Mouse (Mus musculus): ENCODE results near the gene Lrp1. TPM values are rescaled to one million over a fixed set of nuclear protein-coding genes. Genes with fewer than 3 reads are reported as not detected.

Lrp1 gene
- total and polyA plus RNA-seq, 3 experiments = 0.39 to 0.42 TPM; not detected in 1

GRCm38 (mm10) chr10:127654970-127655579 lies 34.1 kb upstream of the Lrp1 start:
- H3K36me3 ChIP-seq (ENCODE audit: control insufficient read depth in 1 of 2, insufficient read depth in 2 of 2, low read length in 2 of 2) = peaks cover 0 to 13% of the 10 kb centered on the region in 2 experiments; a peak in 2 of 4 replicates
- no peaks in the 10 kb centered on the region for H3K9me3 ChIP-seq (replicated peaks; ENCODE audit: insufficient read depth, low read length)
- H3K4me3 ChIP-seq (ENCODE audit: control insufficient read depth in 1 of 2, insufficient read depth in 1 of 2, low read depth in 2 of 2, low read length in 2 of 2) = no peak overlapping the region
- 0 out of 4 replicates have a peak, but pooled peaks cover 0 to 4% of the 10 kb centered on the region in 2 experiments for H3K4me1 ChIP-seq (ENCODE audit: control insufficient read depth in 1 of 2, insufficient read depth in 2 of 2, low read length in 2 of 2)
- no peak overlapping the region for H3K27ac ChIP-seq (ENCODE audit: control insufficient read depth, low read depth, low read length)
- no peak overlapping the region for H3K9ac ChIP-seq (ENCODE audit: control insufficient read depth, low read depth, low read length, poor library complexity, severe bottlenecking)
- no peaks in the 10 kb centered on the region for H3K27me3 ChIP-seq (ENCODE audit: control insufficient read depth in 1 of 2, insufficient read depth in 2 of 2, low read length in 2 of 2)
- TF ChIP-seq POLR2AphosphoS5 (IDR thresholded peaks at IDR 0.05; ENCODE audit: borderline replicate concordance, low read depth, low read length) (no peak), JUND (IDR thresholded peaks at IDR 0.05; ENCODE audit: low read depth, low read length) (no peak), ZC3H11A (IDR thresholded peaks at IDR 0.05; ENCODE audit: low read depth, low read length) (no peak), SIN3A (IDR thresholded peaks at IDR 0.05; ENCODE audit: low read length) (no peak), POLR2AphosphoS2 (IDR thresholded peaks at IDR 0.05; ENCODE audit: low read length) (no peak), ZKSCAN1 (IDR thresholded peaks at IDR 0.05; ENCODE audit: low read depth, low read length) (no peak), POLR2A (IDR thresholded peaks at IDR 0.05; ENCODE audit: control insufficient read depth in 1 of 2, insufficient read depth in 1 of 2, low read depth in 1 of 2, low read length in 2 of 2, poor library complexity in 1 of 2) (no peak), EP300 (IDR thresholded peaks at IDR 0.05; ENCODE audit: low read depth in 1 of 2, low read length in 2 of 2) (no peak), ZMIZ1 (IDR thresholded peaks at IDR 0.05; ENCODE audit: low read depth, low read length) (no peak), GABPA (IDR thresholded peaks at IDR 0.05; ENCODE audit: low read depth, low read length) (no peak), ELF1 (IDR thresholded peaks at IDR 0.05; ENCODE audit: low read depth, low read length) (no peak), TCF12 (IDR thresholded peaks at IDR 0.05; ENCODE audit: low read depth, low read length) (no peak), NELFE (IDR thresholded peaks at IDR 0.05; ENCODE audit: low read depth, low read length) (no peak), RCOR1 (IDR thresholded peaks at IDR 0.05; ENCODE audit: low read depth, low read length) (no peak), MXI1 (IDR thresholded peaks at IDR 0.05; ENCODE audit: low read depth, low read length) (no peak), CHD2 (IDR thresholded peaks at IDR 0.05; ENCODE audit: low read length) (no peak), MYB (IDR thresholded peaks at IDR 0.05; ENCODE audit: low read depth, low read length) (no peak), UBTF (IDR thresholded peaks at IDR 0.05; ENCODE audit: borderline replicate concordance, insufficient read depth, low read depth, low read length) (no peak), MAFK (IDR thresholded peaks at IDR 0.05; ENCODE audit: borderline replicate concordance, low read depth, low read length) (no peak)
- H3K79me2 ChIP-seq (ENCODE audit: control insufficient read depth, insufficient read depth, low read length, poor library complexity) = no peaks in the 10 kb centered on the region
- no peak for DNase-seq (ENCODE audit: low read depth, low spot score)

DNA sequence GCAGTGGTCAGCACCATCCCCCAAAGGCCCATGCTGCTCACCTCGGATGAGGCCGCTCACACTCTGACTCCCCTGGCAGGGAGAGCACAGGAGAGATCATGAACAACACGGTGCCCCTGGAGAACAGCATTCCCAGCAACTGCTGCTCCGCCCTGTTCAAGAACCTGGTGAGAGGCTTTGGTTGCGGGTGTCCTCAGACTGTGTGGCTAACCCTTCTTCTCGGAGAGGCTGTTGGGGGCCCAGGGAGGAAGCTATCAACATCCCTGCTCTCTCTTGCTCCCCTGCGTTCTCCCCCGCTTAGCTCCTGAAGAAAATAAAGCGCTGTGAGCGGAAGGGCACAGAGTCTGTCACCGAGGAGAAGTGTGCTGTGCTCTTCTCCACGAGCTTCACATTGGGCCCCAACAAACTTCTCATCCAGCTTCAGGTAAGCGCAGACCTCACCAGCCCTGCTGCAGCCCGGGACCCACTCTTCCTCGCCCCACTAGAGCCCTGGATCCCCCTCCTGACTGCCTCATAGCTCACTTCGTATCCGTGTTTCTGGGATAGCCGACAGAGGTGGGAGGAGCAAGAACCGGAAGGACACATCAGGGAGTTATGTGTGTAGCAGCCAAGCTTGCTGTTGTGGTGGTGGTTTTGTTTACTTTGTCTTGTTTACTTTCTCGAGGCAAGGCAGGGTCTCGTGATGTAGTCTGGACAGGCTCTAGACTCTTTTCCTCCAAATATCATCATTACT lies 32.1 kb upstream of the Lrp1 start:
- Histone ChIP-seq H3K4me1 (ENCODE audit: control insufficient read depth in 1 of 2, insufficient read depth in 2 of 2, low read length in 2 of 2) (0 out of 4 replicates have a peak, but pooled peaks cover 0 to 2% of the 10 kb centered on the region in 2 experiments), H3K9ac (ENCODE audit: control insufficient read depth, low read depth, low read length, poor library complexity, severe bottlenecking) (no peak overlapping the region), H3K27ac (ENCODE audit: control insufficient read depth, low read depth, low read length) (no peak overlapping the region), H3K79me2 (ENCODE audit: control insufficient read depth, insufficient read depth, low read length, poor library complexity) (no peaks in the 10 kb centered on the region), H3K36me3 (ENCODE audit: control insufficient read depth in 1 of 2, insufficient read depth in 2 of 2, low read length in 2 of 2) (peaks cover 0 to 20% of the 10 kb centered on the region in 2 experiments; a peak in 2 of 4 replicates), H3K4me3 (ENCODE audit: control insufficient read depth in 1 of 2, insufficient read depth in 1 of 2, low read depth in 2 of 2, low read length in 2 of 2) (no peak overlapping the region), H3K9me3 (replicated peaks; ENCODE audit: insufficient read depth, low read length) (no peaks in the 10 kb centered on the region), H3K27me3 (ENCODE audit: control insufficient read depth in 1 of 2, insufficient read depth in 2 of 2, low read length in 2 of 2) (no peaks in the 10 kb centered on the region)
- DNase-seq (ENCODE audit: low read depth, low spot score) = no peak
- TF ChIP-seq TBP (IDR thresholded peaks at IDR 0.05; ENCODE audit: low read depth, low read length) (no peak), TCF12 (IDR thresholded peaks at IDR 0.05; ENCODE audit: low read depth, low read length) (no peak), MYB (IDR thresholded peaks at IDR 0.05; ENCODE audit: low read depth, low read length) (no peak), MEF2A (IDR thresholded peaks at IDR 0.05; ENCODE audit: extremely low read depth, insufficient replicate concordance, low read depth, low read length, poor library complexity, severe bottlenecking) (no peak), MAZ (IDR thresholded peaks at IDR 0.05; ENCODE audit: low read depth, low read length) (no peak), MAFK (IDR thresholded peaks at IDR 0.05; ENCODE audit: borderline replicate concordance, low read depth, low read length) (no peak), USF2 (IDR thresholded peaks at IDR 0.05; ENCODE audit: borderline replicate concordance in 1 of 2, insufficient read depth in 1 of 2, low read depth in 1 of 2, low read length in 2 of 2) (no peak), ZMIZ1 (IDR thresholded peaks at IDR 0.05; ENCODE audit: low read depth, low read length) (no peak), UBTF (IDR thresholded peaks at IDR 0.05; ENCODE audit: borderline replicate concordance, insufficient read depth, low read depth, low read length) (no peak), E2F4 (IDR thresholded peaks at IDR 0.05; ENCODE audit: borderline replicate concordance, low read depth, low read length) (no peak), CTCF (IDR thresholded peaks at IDR 0.05 in 2 of 3, conservative IDR thresholded peaks at IDR 0.05 in 1 of 3; ENCODE audit: control insufficient read depth in 1 of 3, insufficient read depth in 1 of 3, low read depth in 2 of 3, low read length in 3 of 3, poor library complexity in 1 of 3, severe bottlenecking in 1 of 3) (no peak), RAD21 (IDR thresholded peaks at IDR 0.05; ENCODE audit: low read depth, low read length) (no peak), ETS1 (IDR thresholded peaks at IDR 0.05; ENCODE audit: low read depth, low read length) (no peak), TAL1 (IDR thresholded peaks at IDR 0.05; ENCODE audit: low read length) (no peak), CHD1 (IDR thresholded peaks at IDR 0.05; ENCODE audit: low read depth, low read length) (no peak), CHD2 (IDR thresholded peaks at IDR 0.05; ENCODE audit: low read length) (no peak)

Data from MEL (cell line).